Mouse (Mus musculus) layer of hippocampus, adult 9-11 months (tissue): ENCODE measurements around the gene Cpm.

ENCODE experiments used
- DNase-seq: peaks from one replicate; pipeline ENCODE4 v3.0.0; 2022

Gene Cpm

DNA sequence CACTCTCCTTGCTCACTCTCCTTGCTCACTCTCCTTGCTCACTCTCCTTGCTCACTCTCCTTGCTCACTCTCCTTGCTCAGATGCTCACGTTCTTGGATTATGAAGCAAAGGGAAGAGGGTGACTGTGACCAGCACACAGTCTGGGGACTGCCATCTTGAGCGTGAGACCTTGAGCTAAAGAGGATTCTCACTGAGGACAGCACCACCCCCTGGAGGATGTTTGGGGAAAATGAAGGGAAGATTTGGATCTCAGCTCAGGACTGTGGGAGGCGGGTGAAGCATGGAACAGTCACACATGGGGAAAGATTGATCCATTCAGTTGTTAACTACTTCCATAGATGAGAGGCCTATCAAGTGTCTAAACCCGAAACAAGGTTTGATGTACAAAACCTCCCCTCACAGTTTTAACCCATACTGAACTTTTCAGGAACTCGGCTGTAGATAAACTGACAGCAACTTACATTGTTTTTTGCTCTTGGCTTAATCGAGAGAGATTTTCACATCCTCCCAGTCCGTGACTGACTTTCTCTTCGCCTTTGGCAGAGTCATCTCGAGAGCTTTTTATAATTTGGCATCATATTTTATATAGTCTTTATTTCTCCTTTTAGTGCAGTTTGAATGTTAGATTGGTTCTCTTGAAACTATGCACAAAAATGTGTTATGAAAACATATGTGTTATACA lies 7.9 kb downstream of the Cpm start:
- no peak for DNase-seq

GRCm38 (mm10) chr10:117637745-117638577 lies 8.7 kb downstream of the Cpm start:
- DNase-seq = no peak

DNA sequence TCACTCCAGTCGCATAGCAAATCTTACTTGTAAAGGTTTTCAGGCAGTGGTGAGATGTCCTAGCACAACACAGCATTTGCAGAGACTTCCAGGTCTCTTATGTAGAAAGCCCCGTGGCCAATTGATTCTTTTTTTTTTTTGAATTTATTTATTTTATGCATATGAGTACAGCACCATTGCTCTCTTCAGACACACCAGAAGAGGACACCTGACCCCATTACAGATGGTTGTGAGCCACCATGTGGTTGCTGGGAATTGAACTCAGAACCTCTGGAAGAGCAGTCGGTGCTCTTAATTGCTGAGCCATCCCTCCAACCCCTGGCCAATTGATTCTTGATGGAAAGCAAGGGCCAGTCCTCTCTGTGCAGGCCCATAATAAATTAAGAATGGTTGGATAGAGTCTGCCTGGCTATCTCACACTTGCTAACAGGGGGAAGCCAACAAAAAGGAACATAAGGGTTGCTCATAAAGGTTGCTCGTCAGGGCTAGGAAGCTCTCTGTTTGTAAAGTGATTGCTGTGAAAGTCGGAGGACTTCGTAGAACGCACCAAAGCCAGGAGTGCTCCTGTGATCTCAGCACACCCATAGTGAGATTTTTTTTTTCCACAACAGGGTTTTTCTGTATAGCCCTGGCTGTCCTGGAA lies 9.4 kb downstream of the Cpm start:
- no peak for DNase-seq

- DNase-seq = no peak
Observed at GRCm38 (mm10) chr10:117639221-117639599, 9.9 kb downstream of the Cpm start.

GRCm38 (mm10) chr10:117639899-117640594 lies 10.7 kb downstream of the Cpm start:
- DNase-seq = no peak

DNA sequence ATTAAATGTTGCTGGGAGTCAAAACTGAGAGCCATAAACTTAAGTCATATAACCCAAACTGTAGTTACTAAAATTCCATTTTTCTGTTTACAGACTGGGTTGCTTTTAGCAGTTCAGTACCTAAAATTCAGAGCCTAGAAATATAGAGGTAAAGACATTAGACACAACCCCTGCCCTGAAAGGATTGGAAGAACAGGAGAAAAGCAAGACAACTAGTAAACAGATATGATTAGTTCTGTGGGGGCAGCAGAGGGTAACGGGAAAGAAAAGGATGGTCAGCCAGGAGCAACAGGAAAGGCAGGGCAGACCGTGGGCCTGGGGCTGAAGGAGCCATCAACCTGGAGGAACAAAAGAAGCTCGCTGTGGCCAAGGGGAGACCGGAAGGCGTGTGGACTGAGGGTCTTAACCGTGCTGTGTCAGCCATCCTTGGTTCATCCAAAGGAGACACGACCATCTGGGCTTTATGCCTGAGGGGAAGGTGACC lies 11.3 kb downstream of the Cpm start:
- no peak for DNase-seq

GRCm38 (mm10) chr10:117641400-117642200 lies 12.3 kb downstream of the Cpm start:
- DNase-seq = no peak

- no peak for DNase-seq
Observed at GRCm38 (mm10) chr10:117642201-117642450, 12.8 kb downstream of the Cpm start.

DNA sequence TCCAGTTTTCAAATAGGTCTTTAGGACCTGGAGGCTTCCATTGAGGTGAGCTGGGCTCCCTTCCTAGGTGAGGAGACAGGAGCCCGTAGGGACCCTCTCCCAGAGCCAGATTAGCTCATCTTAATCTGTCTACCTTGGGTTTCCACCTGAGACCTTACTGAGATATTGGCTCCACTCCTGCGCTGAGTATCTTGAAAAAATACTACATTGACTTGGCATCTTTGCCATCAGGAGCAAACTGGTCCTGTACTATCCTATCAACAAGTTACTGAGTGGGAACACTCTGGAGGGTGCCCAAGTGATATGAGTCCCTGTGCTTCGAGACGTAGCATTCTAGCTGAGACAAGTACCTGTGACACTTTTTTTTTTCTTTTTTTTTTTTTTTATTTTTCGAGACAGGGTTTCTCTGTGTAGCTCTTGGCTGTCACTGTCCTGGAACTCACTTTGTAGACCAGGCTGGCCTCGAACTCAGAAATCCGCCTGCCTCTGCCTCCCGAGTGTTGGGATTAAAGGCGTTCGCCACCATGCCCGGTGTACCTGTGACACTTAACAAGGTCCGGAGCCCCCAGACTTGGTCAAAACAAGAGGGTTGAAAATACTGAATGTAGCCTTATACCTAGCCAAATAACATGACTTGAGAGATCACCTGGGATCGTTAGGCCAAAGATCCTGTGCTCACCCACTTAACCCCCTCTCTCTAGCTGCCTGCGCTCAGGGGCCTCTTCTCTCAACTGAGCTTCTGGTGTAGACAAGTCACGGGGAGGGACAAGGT lies 13.4 kb downstream of the Cpm start:
- no peak for DNase-seq

- no peak for DNase-seq
Observed at GRCm38 (mm10) chr10:117643302-117643701, 14.0 kb downstream of the Cpm start.

GRCm38 (mm10) chr10:117643711-117644428 lies 14.6 kb downstream of the Cpm start:
- DNase-seq = no peak

DNA sequence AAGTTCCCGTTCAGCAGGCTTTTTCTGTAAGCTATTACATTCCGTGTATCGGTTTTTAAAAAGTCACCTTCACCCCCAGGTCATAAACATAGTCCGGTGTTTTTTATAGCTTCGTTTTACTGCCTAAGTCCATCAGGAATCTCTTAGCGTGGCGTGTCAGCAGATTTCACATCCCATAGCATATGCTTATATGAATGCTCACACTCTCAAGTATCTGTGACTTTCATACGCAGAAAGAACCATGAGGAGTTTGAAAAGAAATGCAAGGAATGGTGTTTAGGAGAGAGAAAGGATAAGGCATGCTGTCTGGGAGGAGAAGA lies 15.1 kb downstream of the Cpm start:
- no peak for DNase-seq

GRCm38 (mm10) chr10:117644828-117645227 lies 15.5 kb downstream of the Cpm start:
- DNase-seq = no peak

DNA sequence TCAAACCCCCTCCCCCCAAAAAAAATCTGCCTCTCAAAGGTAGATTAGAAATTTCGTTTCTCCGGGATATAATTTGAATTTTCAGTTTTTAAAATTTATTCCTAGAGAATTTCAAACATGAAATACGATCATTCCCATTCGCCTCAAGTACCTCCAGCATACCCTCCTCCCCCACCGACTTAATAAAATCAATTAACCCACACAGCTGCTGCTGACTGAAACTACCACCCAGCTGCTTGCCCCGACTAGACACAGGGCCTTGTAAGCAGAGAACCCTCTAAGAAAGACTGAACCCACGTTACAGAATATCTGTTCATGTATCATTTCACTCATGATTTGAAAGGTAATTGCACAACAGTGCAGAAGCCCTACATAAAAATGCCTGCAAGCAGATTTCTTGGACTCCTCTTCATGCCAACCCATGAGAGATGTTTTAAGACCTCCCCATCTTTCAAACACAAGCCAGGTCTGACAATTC lies 16.2 kb downstream of the Cpm start:
- no peak for DNase-seq

GRCm38 (mm10) chr10:117646482-117647157 lies 17.3 kb downstream of the Cpm start:
- no peak for DNase-seq

DNA sequence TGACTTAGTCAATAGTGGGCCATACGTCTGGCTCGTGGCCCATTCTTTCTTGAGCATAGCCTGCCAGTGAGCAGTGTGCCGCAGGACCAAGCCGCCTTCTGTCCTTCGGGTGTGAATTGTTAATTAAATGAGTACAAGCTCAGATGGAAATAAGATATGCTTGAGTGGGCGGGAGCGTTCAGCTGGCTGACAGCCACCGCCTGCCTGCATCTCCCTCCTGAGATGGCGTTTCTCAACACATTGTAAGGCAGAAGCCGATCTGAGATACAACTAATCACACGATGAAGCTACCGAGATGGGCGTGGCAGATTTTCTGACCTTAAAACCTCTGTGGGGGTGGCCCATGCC lies 17.8 kb downstream of the Cpm start:
- peak; percentile 84 for DNase-seq

- no peak for DNase-seq
Observed at GRCm38 (mm10) chr10:117647964-117648472, 18.7 kb downstream of the Cpm start.

GRCm38 (mm10) chr10:117648643-117649042 lies 19.3 kb downstream of the Cpm start:
- no peak for DNase-seq

- DNase-seq = no peak
Observed at GRCm38 (mm10) chr10:117649292-117650041, 20.2 kb downstream of the Cpm start.
